Mouse (Mus musculus): ENCODE measurements around the gene Zc3hav1l.

The Zc3hav1l gene

DNA sequence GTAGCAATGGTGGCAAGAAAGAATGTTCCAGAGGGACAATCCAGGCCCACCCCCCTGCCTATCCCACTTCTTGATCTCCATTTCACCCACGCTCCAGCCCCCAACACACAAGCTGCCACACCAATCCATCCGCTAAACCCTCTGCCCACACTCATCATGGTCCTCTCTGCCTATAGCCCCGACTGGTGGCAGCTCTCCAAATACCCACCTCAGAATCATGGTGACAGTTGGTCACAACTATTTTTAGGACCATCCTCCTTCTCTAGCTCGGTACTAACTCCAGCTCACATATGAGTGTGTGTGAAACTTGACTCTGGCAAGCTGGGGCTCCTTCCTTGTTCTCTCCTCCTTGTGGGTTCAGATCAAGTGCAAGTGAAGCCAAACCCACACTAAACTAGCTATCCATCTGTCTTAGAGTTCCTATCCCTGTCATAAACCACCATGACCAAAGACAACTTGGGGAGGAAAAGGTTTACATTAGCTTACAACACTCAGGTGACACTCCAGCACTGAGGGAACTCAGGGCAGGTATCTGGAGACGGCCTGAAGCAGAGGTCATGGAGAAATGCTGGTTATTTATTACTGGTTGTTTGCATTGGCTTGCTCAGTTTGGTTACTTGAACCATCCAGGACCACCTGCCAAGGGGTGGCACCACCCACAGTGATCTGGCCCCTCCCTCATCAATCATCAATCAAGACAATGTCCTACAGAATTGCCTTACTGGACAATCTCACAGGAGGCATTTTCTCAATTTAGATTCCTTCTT, 35.5 kb downstream of the Zc3hav1l start:
- DNase-seq, result no peak

DNA sequence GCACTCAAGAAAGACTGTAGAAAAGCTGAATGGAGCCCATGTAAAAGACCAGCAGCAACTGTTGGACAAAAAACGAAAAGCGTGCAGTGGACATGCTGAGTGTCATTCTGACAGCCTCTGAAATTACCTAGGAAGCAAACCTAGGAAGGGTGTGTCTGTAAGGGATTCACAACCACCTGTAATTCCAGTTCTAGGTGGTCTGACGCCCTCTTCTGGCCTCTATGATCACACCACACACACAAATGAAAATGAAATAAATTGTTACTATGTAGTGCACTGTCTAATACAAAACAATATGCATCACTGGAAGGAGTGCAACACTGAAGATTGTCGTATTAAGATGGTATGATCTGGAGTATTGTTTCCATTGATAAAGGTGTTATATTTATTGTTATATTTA, 37.2 kb downstream of the Zc3hav1l start:
- no peak for DNase-seq

DNA sequence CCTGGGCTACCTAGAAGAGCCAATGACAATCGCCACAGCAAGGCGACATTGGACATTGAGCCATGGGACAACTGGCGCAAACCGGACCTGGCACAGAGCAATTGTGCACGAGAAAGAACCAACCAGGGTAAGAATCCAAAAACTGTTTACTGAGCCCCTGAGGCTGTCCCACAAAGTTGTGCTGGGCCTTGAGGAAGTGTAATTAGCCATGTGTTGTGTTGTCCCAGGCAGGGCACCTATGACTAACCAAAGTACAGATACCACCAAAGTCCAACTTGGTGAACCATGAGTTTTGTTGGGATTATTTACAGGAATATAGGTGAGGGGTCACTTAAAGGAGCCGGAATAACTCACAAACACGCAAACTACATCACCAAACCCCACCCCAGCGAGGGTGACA, 41.6 kb downstream of the Zc3hav1l start:
- no peak for DNase-seq

- DNase-seq, result no peak
Observed at GRCm38 (mm10) chr6:38256793-38257192, 42.3 kb downstream of the Zc3hav1l start.

GRCm38 (mm10) chr6:38255794-38256193, 43.3 kb downstream of the Zc3hav1l start:
- DNase-seq, result no peak

DNA sequence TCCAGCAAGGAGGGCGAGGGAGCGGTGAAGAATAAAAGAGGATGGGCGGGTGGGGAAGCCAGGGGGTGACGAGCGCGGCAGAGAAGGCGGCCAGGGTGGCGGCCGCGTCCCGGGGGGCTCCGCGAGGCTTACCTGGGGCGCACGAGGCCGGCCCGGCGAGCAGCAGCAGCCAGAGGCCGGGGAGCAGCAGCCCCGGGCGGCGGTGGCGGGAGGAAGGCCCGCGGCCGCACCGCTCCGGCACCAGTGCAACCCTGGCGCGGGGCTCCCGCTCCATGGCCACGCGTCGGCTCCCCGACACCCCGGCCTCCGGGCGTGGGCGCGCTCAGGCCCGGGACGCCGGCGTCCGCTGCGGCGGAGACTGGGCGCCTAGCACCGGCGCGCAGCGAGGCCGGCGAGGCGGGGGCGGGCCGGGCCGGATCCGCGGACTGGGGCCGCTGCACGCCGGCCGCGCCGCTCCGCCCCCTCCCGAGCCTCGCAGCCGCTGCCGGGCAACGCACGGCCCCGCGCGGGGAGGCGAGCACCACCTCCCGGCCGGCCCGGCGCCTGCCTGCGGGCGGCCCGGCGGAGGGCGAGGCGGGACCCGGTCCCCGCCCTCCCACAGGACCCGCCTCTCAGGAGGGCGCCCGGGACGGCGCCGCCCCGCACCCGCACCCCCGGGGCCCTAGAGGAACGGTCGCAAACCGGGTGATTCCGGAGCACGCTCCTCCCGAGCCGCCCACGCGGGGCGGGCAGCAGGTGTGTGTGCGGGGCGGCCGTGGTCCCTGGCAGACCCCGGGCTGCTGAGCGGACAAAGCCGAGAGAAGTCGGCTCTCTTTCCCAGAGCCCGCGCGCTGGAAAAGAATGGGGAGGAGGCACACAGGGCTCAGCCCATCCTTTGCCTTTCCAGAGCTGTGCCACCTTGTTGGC, 45.1 kb downstream of the Zc3hav1l start, which contains the start of gene D630045J12Rik:
Gene D630045J12Rik, minus strand, starts transcription at position 274 of the 906 bp plus-strand sequence.
- DNase-seq, result peak; percentile 58

- DNase-seq, result peak; percentile 39
Observed at GRCm38 (mm10) chr6:38252766-38253735, 46.0 kb downstream of the Zc3hav1l start.

DNA sequence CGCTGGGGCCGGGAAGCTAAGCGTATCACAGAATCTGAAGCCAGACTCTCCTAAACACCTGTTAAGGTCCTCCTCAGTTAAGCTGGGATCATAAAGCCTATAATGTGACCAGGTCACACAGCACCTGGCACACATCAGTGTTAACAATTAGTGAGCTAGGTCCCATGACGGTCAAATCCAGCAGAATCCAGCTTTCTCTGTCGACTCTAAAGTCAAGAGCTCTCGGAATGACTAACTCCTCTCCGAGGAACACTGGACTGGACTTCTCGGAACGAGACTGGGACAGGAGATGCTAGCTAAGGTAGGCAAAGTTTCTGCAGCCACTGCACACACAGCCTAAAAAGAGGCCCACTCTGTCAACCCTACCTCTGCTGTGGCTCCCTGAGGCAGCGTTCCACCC, 46.9 kb downstream of the Zc3hav1l start:
- peak; percentile 37 for DNase-seq

GRCm38 (mm10) chr6:38251464-38251863, 47.6 kb downstream of the Zc3hav1l start:
- peak; percentile 63 for DNase-seq

DNA sequence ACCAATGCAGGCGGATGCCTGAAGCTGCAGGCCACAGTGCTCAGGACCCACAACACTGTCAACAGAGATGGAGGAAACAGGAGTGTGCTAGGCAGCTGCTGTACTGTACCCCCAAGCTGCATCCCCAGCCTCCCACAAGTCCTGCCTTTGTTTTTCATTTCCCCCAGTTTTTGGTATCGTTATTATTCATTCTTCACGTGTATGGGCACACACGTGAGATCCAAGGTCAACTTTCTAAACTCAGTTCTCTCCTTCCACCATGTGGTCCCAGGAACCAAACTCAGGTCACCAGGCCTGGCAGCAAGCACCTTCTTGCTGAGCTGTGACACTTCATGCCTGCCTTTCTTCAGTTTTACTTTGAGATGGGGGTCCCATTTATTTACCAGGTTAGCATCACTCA, 51.7 kb downstream of the Zc3hav1l start:
- no peak for DNase-seq

- DNase-seq, result no peak
Observed at GRCm38 (mm10) chr6:38244806-38245205, 54.3 kb downstream of the Zc3hav1l start.

DNA sequence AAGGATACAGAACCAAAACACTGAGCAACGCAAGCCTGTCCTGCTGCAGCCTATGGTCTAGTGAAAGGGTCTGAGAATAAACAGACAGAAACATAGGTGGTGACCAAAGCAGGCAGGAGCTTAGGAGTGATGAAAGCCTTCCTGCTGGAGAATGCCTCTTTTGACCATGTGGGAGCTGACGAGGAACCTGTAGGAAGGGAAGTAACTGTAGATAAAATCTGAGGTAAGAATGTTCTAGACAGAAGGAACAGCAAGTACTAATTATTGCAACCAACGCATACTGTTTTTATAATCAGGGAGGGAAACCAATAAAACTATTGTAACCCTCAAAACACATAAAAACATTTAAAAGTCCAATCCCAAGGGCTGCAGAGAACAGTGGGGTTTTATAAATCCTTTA, 54.9 kb downstream of the Zc3hav1l start:
- DNase-seq, result no peak

GRCm38 (mm10) chr6:38242833-38243232, 56.2 kb downstream of the Zc3hav1l start:
- DNase-seq, result no peak

DNA sequence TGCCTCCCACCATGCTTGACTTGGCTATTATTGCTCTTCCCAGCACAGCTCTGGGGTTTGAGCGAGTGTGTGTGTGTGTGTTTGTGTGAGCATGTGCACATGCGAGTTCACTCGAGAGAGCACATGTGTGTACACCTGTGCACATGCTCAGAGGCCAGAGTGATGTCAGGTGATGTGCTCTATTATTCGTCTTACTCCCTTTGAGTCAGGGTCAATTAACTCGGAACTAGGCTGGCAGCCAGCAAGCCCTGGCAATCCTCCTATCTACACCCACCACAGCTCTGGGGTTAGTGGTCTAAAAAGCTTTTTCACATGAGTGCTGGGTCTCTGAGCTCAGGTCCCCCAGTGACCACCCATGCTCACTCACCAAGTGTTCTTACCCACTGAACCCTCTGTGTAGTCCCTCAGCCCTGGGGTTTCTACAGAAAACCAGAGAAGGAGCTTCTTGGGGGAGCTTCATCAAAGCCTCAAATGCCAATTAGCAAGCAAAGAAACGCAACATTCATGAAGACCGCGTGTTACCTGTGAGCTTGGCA, 56.7 kb downstream of the Zc3hav1l start:
- no peak for DNase-seq

DNA sequence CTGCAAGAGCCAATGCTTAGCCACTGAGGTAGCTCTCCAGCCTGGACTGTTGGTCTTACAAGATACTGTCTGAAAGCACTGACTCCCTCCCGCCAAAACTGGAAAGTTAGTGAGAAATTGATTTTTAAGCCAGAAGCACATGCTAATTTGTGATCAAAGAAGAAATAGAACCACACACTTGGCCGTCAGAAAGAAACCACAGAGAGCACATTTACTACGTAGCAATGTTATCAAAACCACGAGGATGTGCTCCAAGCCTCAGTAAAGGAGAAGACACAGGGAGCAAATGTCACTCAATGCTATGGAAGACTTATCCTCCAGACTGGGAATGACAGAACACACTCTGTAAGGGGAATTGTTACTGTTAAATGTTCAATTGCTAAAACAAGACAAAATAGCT, 57.6 kb downstream of the Zc3hav1l start:
- DNase-seq, result no peak

- no peak for DNase-seq
Observed at GRCm38 (mm10) chr6:38240618-38241017, 58.4 kb downstream of the Zc3hav1l start.

DNA sequence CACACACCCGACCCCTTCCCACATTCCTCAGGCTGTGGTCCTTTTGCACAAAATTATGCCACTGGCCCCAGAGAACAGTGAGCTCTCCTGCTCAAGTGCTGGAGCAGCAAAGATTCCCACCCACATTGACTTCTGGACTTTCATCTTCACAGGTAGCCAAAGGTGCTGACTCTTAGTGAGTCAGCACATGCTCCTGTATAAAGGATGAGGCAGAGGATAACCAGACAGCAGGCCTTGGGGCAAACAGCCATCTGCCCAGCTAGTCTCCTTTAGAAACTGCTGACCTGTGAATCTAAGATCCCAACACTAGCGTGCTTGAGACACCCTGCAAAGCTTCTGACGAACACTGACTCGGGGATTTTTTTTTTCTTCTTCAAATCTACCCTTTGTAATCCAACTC, 60.7 kb downstream of the Zc3hav1l start:
- no peak for DNase-seq
